Mouse (Mus musculus): ENCODE data around the gene Trip12.

DNA sequence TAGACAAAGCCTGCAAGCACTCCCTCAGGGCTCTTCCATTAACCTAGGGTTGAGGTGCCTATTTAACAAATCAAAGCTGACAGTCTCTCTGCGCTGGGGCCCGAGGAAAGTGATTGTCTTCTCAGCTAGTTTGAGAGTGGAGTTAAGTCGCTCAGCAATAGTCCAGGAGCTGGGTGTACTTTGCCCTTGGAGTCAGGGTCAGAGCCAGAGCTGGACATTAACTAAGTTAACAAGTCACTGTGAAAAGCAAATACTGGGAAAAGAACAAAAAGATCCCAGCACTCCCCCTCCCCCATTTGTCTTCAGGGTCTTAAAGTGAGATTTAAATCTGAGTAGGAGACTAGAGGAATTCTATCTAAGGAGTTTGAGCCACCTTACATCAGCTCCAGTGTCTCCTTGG lies 31.8 kb upstream of the Trip12 start:
- TF ChIP-seq MYOD1 (IDR thresholded peaks at IDR 0.05; ENCODE audit: control insufficient read depth, insufficient read length, low read depth) (no peak), USF1 (IDR thresholded peaks at IDR 0.05; ENCODE audit: low read depth) (no peak), CTCF (IDR thresholded peaks at IDR 0.05; ENCODE audit: control insufficient read depth, insufficient read depth, insufficient read length) (no peak), FOSL1 (IDR thresholded peaks at IDR 0.05; ENCODE audit: insufficient read depth, low read length, poor library complexity, severe bottlenecking) (no peak)
